Mouse (Mus musculus) hindbrain, embryonic 11.5 days (tissue): ENCODE measurements around the gene Atp5c1. TPM values are rescaled to one million over a fixed set of nuclear protein-coding genes. Genes with fewer than 3 reads are reported as not detected.

Experiments
- ATAC-seq: fragments of 200-750 bp; cut with Nextera tagmentation; 2 replicates; pipeline ENCODE4 v1.8.0; 2017; ENCODE audit warnings: mild to moderate bottlenecking, moderate TSS enrichment, moderate library complexity; ENCODE audit not compliant: low FRiP score
- DNase-seq: peaks from one replicate; pipeline ENCODE4 v3.0.0-alpha.2; 2015; ENCODE audit warnings: low spot score
- H3K27ac ChIP-seq: fragments of 300-500 bp; sonication (generic); 2 replicates; pipeline ENCODE4 v1.5.1; 2014; ENCODE audit warnings: mild to moderate bottlenecking, low read depth, low read length
- H3K27me3 ChIP-seq: fragments of 300-500 bp; sonication (generic); 2 replicates; pipeline ENCODE4 v1.6.1; 2014; ENCODE audit warnings: mild to moderate bottlenecking, low read length, moderate library complexity, mixed read lengths; ENCODE audit not compliant: control insufficient read depth, insufficient read depth
- H3K36me3 ChIP-seq: fragments of 300-500 bp; sonication (generic); 2 replicates; pipeline ENCODE4 v1.6.1; 2014; ENCODE audit warnings: mild to moderate bottlenecking, low read length, moderate library complexity, mixed read lengths; ENCODE audit not compliant: control insufficient read depth, insufficient read depth
- H3K4me1 ChIP-seq: fragments of 300-500 bp; sonication (generic); replicated peaks from 2 replicates; pipeline ENCODE4 v1.6.1; 2014; ENCODE audit warnings: low read length, mixed read lengths; ENCODE audit not compliant: control insufficient read depth, insufficient read depth
- H3K4me2 ChIP-seq: fragments of 300-500 bp; sonication (generic); replicated peaks from 2 replicates; pipeline ENCODE4 v1.6.1; 2014; ENCODE audit warnings: mild to moderate bottlenecking, low read depth, low read length
- H3K4me3 ChIP-seq: fragments of 300-500 bp; sonication (generic); 2 replicates; pipeline ENCODE4 v1.5.1; 2014; ENCODE audit warnings: low read depth, low read length
- H3K9ac ChIP-seq: fragments of 300-500 bp; sonication (generic); 2 replicates; pipeline ENCODE4 v1.6.1; 2014; ENCODE audit warnings: low read depth, low read length
- H3K9me3 ChIP-seq: fragments of 300-500 bp; sonication (generic); 2 replicates; pipeline ENCODE4 v1.6.1; 2016; ENCODE audit warnings: low read length; ENCODE audit not compliant: control insufficient read depth
- WGBS: fragments of 180-500 bp; shearing (Covaris S2); extraction: QIAGEN DNeasy Blood & Tissue Kit; methylation state at CpG from one replicate; pipeline ENCODE4 v1.1.7; 2014; 5-methylcytosine and 5-hydroxymethylcytosine counted together
- polyA plus RNA-seq: library from polyadenylated mRNA; unstranded; fragments of >200 nt; fragmentation: Nextera tagmentation; extraction: Ambion mirVana; gene quantifications from 2 replicates; pipeline ENCODE4 v1.2.1, GENCODE M21; 2014

Gene Atp5c1
- polyA plus RNA-seq, 1 experiment from 2014 or later = 566 TPM

DNA sequence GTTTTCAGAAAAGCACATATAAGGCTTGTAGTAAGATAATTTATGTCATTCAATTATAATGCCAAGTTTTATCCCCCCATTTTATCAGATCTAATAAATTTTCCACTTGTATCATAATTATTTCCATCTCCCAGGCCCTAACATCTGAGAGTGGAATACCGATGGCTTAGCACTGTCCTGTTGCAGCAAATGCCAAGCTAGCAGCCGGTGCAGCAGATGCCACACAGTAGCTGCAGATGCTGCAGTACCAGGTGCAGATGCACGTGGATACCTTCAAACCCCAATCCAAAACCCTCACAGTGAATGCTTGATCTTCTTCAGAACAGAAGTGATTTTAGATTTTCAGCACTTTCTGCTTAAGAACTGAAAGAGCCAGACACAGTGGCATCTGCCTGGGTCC, 45.3 kb downstream of the Atp5c1 start:
- Histone ChIP-seq H3K27me3 (no peaks in the 10 kb centered on the region), H3K4me3 (no peak overlapping the region), H3K36me3 (no peaks in the 10 kb centered on the region), H3K4me2 (no peak overlapping the region), H3K9ac (no peak overlapping the region), H3K4me1 (no peaks in the 10 kb centered on the region), H3K9me3 (no peaks in the 10 kb centered on the region), H3K27ac (no peak overlapping the region)
- no peak for ATAC-seq
- no peak for DNase-seq
- WGBS = 92% methylated on average over 3 of the region's 3 CpGs

GRCm38 (mm10) chr2:10033684-10034083, 46.6 kb downstream of the Atp5c1 start:
- H3K27ac ChIP-seq = no peak overlapping the region
- no peaks in the 10 kb centered on the region for H3K36me3 ChIP-seq
- no peaks in the 10 kb centered on the region for H3K4me1 ChIP-seq
- 74% methylated on average over 4 of the region's 4 CpGs for WGBS
- no peak overlapping the region for H3K4me2 ChIP-seq
- no peak overlapping the region for H3K4me3 ChIP-seq
- no peak overlapping the region for H3K9ac ChIP-seq
- ATAC-seq (no peak), DNase-seq (no peak)
- H3K27me3 ChIP-seq = no peaks in the 10 kb centered on the region
- no peaks in the 10 kb centered on the region for H3K9me3 ChIP-seq

DNA sequence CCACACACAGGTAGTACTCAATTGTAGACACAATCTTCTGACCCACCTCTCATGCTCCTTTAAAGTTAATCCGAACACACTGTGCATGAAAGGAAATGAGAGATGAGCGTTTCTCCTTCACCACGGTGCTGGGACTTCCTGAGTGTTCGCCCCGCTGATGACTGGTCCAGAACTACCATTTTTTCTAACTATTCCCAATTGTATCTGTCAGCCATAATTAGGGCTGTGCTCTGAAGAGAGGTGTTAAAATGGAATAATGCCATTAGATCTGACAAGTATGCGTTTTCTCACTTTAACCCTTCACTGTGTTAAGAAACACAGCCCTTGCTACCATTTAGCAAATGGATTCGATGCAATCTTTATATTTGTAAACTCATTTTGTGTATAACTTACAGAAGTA, 50.6 kb downstream of the Atp5c1 start:
- Histone ChIP-seq H3K27me3 (no peaks in the 10 kb centered on the region), H3K4me1 (no peaks in the 10 kb centered on the region), H3K4me3 (no peak overlapping the region), H3K36me3 (no peaks in the 10 kb centered on the region), H3K9ac (no peak overlapping the region), H3K27ac (no peak overlapping the region), H3K9me3 (no peaks in the 10 kb centered on the region), H3K4me2 (no peak overlapping the region)
- 80% methylated on average over 7 of the region's 7 CpGs for WGBS
- DNase-seq (no peak), ATAC-seq (no peak)

- Histone ChIP-seq H3K4me3 (no peak overlapping the region), H3K27ac (no peak overlapping the region), H3K27me3 (no peaks in the 10 kb centered on the region), H3K4me1 (no peaks in the 10 kb centered on the region), H3K36me3 (no peaks in the 10 kb centered on the region), H3K4me2 (no peak overlapping the region), H3K9ac (no peak overlapping the region), H3K9me3 (no peaks in the 10 kb centered on the region)
- WGBS = 92% methylated on average over 6 of the region's 6 CpGs
- ATAC-seq (no peak), DNase-seq (no peak)
Measured at GRCm38 (mm10) chr2:10024264-10024663, 56.0 kb downstream of the Atp5c1 start.

GRCm38 (mm10) chr2:10021296-10021695, 59.0 kb downstream of the Atp5c1 start:
- 94% methylated on average over 11 of the region's 11 CpGs for WGBS
- Histone ChIP-seq H3K4me2 (no peak overlapping the region), H3K4me3 (no peak overlapping the region), H3K4me1 (no peaks in the 10 kb centered on the region), H3K27me3 (no peaks in the 10 kb centered on the region), H3K27ac (no peak overlapping the region), H3K9me3 (no peaks in the 10 kb centered on the region), H3K9ac (no peak overlapping the region), H3K36me3 (no peaks in the 10 kb centered on the region)
- no peak for ATAC-seq
- DNase-seq = no peak

GRCm38 (mm10) chr2:10014951-10015635, 65.2 kb downstream of the Atp5c1 start:
- no peaks in the 10 kb centered on the region for H3K4me1 ChIP-seq
- H3K4me2 ChIP-seq = no peak overlapping the region
- H3K27me3 ChIP-seq = no peaks in the 10 kb centered on the region
- H3K27ac ChIP-seq = no peak overlapping the region
- no peaks in the 10 kb centered on the region for H3K9me3 ChIP-seq
- H3K36me3 ChIP-seq = no peaks in the 10 kb centered on the region
- no peak overlapping the region for H3K9ac ChIP-seq
- no peak for ATAC-seq
- 88% methylated on average over 10 of the region's 10 CpGs for WGBS
- no peak overlapping the region for H3K4me3 ChIP-seq
- no peak for DNase-seq

DNA sequence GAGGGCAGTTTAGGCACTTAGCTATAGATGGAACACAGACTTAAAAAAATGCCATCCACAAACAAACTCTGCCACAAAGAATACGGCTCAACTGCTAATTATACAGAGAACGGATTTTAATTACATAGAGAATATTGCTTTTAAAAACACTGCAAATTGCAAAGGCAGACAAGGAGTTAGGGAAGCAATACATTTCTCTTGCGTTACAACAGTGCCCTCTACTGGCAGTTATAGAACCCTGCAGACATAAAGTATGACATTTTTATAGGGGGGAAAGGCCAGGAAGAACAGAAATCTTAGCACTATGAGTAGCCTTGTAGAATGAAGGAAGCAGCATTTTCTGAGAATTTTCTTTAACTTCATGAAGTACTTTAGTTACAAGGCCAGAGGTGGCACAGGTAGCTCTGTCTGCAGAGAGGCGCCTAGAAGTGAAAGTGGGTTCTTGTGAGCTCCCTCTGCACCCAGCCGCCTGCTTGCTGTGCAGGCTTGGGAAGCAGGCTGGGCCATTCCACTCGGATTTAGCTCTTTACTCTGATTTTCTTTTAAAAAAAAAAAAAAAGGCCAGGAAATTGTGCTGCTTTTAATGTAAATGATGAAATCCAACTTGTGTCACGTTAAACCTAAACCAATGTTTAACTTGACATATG, 69.9 kb downstream of the Atp5c1 start:
- no peaks in the 10 kb centered on the region for H3K9me3 ChIP-seq
- WGBS = 40% methylated on average over 7 of the region's 7 CpGs
- peak; percentile 70 for DNase-seq
- no peaks in the 10 kb centered on the region for H3K27me3 ChIP-seq
- H3K4me2 ChIP-seq = no peak overlapping the region
- H3K9ac ChIP-seq = no peak overlapping the region
- H3K36me3 ChIP-seq = no peaks in the 10 kb centered on the region
- peak; percentile 45; the same call in 1 of the 2 replicates for ATAC-seq
- H3K4me3 ChIP-seq = no peak overlapping the region
- H3K27ac ChIP-seq = no peak overlapping the region
- H3K4me1 ChIP-seq = no peaks in the 10 kb centered on the region

- Histone ChIP-seq H3K9ac (no peak overlapping the region), H3K36me3 (no peaks in the 10 kb centered on the region), H3K4me3 (no peak overlapping the region), H3K4me1 (no peaks in the 10 kb centered on the region), H3K27me3 (no peaks in the 10 kb centered on the region), H3K9me3 (no peaks in the 10 kb centered on the region), H3K4me2 (no peak overlapping the region), H3K27ac (no peak overlapping the region)
- ATAC-seq (no peak), DNase-seq (no peak)
- 82% methylated on average over 13 of the region's 13 CpGs for WGBS
Measured at GRCm38 (mm10) chr2:10009671-10010254, 70.5 kb downstream of the Atp5c1 start.

DNA sequence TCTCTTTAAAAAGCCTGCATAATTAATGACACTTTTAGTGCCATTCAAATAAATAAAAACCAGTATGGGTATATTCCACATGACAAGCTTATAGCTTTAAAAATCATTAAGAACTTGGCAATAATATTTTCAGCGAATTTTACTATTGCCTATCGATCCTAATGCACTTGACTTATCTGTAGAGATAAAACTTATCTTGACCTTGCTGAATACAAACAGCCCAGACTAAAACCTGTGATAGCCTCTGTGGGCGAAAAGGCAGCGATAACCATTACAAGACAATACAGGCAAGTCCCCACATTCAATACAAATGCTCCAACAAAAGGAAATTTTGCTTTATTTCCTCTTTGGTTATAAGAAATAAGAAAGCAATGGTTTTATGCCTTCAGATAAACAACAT, 71.7 kb downstream of the Atp5c1 start:
- Histone ChIP-seq H3K36me3 (no peaks in the 10 kb centered on the region), H3K4me1 (no peaks in the 10 kb centered on the region), H3K27ac (no peak overlapping the region), H3K4me3 (no peak overlapping the region), H3K9ac (no peak overlapping the region), H3K4me2 (no peak overlapping the region), H3K9me3 (no peaks in the 10 kb centered on the region), H3K27me3 (no peaks in the 10 kb centered on the region)
- WGBS = 90% methylated on average over 4 of the region's 4 CpGs
- ATAC-seq = no peak
- no peak for DNase-seq
